ENCODE assay signal across 15 mouse cellular contexts in genomic region chr15:96332468-96333213, GRCm38 (mm10). TPM values are rescaled to one million over a fixed set of nuclear protein-coding genes. Genes with fewer than 3 reads are reported as not detected.
DNase-seq lines count a peak whose midpoint lies in the region; ATAC-seq and TF ChIP-seq lines count a peak whose summit lies in the region.
"Had no signal": no experiment of that assay in that cellular context is flagged by ENCODE, and none has a peak within 500 bp of the region (broad histone marks: within the 10 kb centered on the region; RNA-seq: fewer than 3 reads in every experiment).

No protein-coding gene starts in this region.

- no peak for DNase-seq in thymus, adult 2 months
- DNase-seq in thymus, adult 18-20 months, result no peak
- peak; percentile 26 for DNase-seq in induced T-regulatory cell, adult 2 months (ENCODE audit: low read depth)
- DNase-seq in urinary bladder, adult 2 months (ENCODE audit: low spot score), result no peak
- DNase-seq in urinary bladder, postnatal 36 days (ENCODE audit: low spot score in 2 of 2), result no peak
- DNase-seq: cerebellum, adult 11-12 months; kidney, adult 9 months; lung, postnatal 14 days; thymus, postnatal 25 days had no signal

- H3K4me1 ChIP-seq in heart, embryonic 12.5 days (replicated peaks), result peaks cover 36% of the 10 kb centered on the region
- H3K4me1 ChIP-seq in heart, embryonic 11.5 days (ENCODE audit: control insufficient read depth, insufficient read depth, low read length), result peaks cover 17% of the 10 kb centered on the region
- H3K4me1 ChIP-seq in thymus, adult 2 months (replicated peaks; ENCODE audit: control insufficient read depth, insufficient read depth, low read length), result peaks cover 14% of the 10 kb centered on the region

- no peaks in the 10 kb centered on the region for H3K27me3 ChIP-seq in heart, embryonic 12.5 days (replicated peaks)
- H3K27me3 ChIP-seq in heart, embryonic 11.5 days (ENCODE audit: control insufficient read depth, insufficient read depth, low read length), result no peaks in the 10 kb centered on the region
- H3K27me3 ChIP-seq in thymus, adult 2 months (ENCODE audit: control insufficient read depth, insufficient read depth, low read length), result no peaks in the 10 kb centered on the region
- H3K27me3 ChIP-seq: limb, embryonic 13.5 days had no signal

- WGBS in heart, embryonic 12.5 days, result 81% methylated on average over 9 of the region's 9 CpGs
- WGBS in heart, embryonic 11.5 days (ENCODE audit: insufficient replicate concordance), result 79% methylated on average over 9 of the region's 9 CpGs
- WGBS in thymus, adult 2 months, result 55% methylated on average over 9 of the region's 9 CpGs

- H3K9ac ChIP-seq in heart, embryonic 12.5 days, result peak overlapping the region; percentile 46; the same call in 1 of the 2 replicates
- no peak overlapping the region for H3K9ac ChIP-seq in heart, embryonic 11.5 days (ENCODE audit: low read depth, low read length)
- H3K9ac ChIP-seq: limb, embryonic 13.5 days had no signal

- no peaks in the 10 kb centered on the region for H3K9me3 ChIP-seq in heart, embryonic 12.5 days (replicated peaks)
- no peaks in the 10 kb centered on the region for H3K9me3 ChIP-seq in heart, embryonic 11.5 days (replicated peaks; ENCODE audit: control insufficient read depth, low read length)
- H3K9me3 ChIP-seq: forebrain, embryonic 10.5 days; limb, embryonic 13.5 days had no signal

- TF ChIP-seq CTCF in thymus, adult 2 months (IDR thresholded peaks at IDR 0.05; ENCODE audit: borderline replicate concordance, control insufficient read depth, extremely low read depth, insufficient read depth, low read length, poor library complexity), result no peak

- ATAC-seq in heart, embryonic 12.5 days (ENCODE audit: insufficient number of reproducible peaks, low FRiP score), result no peak
- ATAC-seq in heart, embryonic 11.5 days (replicated peaks; ENCODE audit: insufficient number of reproducible peaks, low FRiP score, low TSS enrichment), result no peak
- ATAC-seq: hindbrain, embryonic 16.5 days had no signal

- H3K36me3 ChIP-seq in heart, embryonic 12.5 days, result peaks cover 2% of the 10 kb centered on the region; the same call in 1 of the 2 replicates
- H3K36me3 ChIP-seq in heart, embryonic 11.5 days (ENCODE audit: control insufficient read depth, insufficient read depth, low read length), result no peaks in the 10 kb centered on the region
- no peaks in the 10 kb centered on the region for H3K36me3 ChIP-seq in thymus, adult 2 months (ENCODE audit: control insufficient read depth, insufficient read depth, low read length)

- H3K27ac ChIP-seq in heart, embryonic 12.5 days (ENCODE audit: poor library complexity, severe bottlenecking), result no peak overlapping the region; the same call in 1 of the 2 replicates
- H3K27ac ChIP-seq in heart, embryonic 11.5 days (ENCODE audit: low read depth, low read length), result no peak overlapping the region
- H3K27ac ChIP-seq in thymus, adult 2 months (ENCODE audit: control insufficient read depth, insufficient read depth, low read length), result 0 out of 2 replicates have a peak overlapping the region, but pooled peaks have one; percentile 7
- H3K27ac ChIP-seq: forebrain, embryonic 10.5 days; limb, embryonic 13.5 days had no signal

- H3K4me2 ChIP-seq in heart, embryonic 12.5 days, result no peak overlapping the region
- no peak overlapping the region for H3K4me2 ChIP-seq in heart, embryonic 11.5 days
- H3K4me2 ChIP-seq: limb, embryonic 13.5 days; midbrain, embryonic 11.5 days had no signal

- no peak for TF ChIP-seq POLR2A in thymus, adult 2 months (IDR thresholded peaks at IDR 0.05; ENCODE audit: control insufficient read depth, extremely low read depth, insufficient read depth, low read length, poor library complexity)

- no peak overlapping the region for H3K4me3 ChIP-seq in heart, embryonic 12.5 days
- H3K4me3 ChIP-seq in heart, embryonic 11.5 days (ENCODE audit: low read depth, low read length), result no peak overlapping the region
- no peak overlapping the region for H3K4me3 ChIP-seq in thymus, adult 2 months (ENCODE audit: control insufficient read depth, insufficient read depth, low read length)
- H3K4me3 ChIP-seq: forebrain, embryonic 10.5 days; limb, embryonic 13.5 days had no signal

RNA-seq across cellular contexts. Expression of gene Arid2, which starts 45.3 kb away (rescaled TPM):
- polyA plus RNA-seq in heart, embryonic 12.5 days (2016; fragmentation: Nextera tagmentation; extraction: Ambion mirVana), result 21.5 and 21.9 TPM in 2 replicates
- polyA plus RNA-seq in heart, embryonic 11.5 days (2014; fragmentation: Nextera tagmentation; extraction: Ambion mirVana), result 22.0 and 22.6 TPM in 2 replicates
- 70.8 and 85.7 TPM in 2 replicates for polyA plus RNA-seq in thymus, adult 2 months (2012; rRNA removed)
- 14.1 and 17.3 TPM in 2 replicates for polyA plus RNA-seq in urinary bladder, adult 2 months (2012; rRNA removed)
